Mouse (Mus musculus) heart, embryonic 12.5 days (tissue): Measurements from ENCODE around the gene Iqgap1. TPM values are rescaled to one million over a fixed set of nuclear protein-coding genes. Genes with fewer than 3 reads are reported as not detected.
"Not testable (repeated sequence)": the region's sequence is repeated elsewhere in the genome, so short reads cannot be mapped to it uniquely, and the experiment has no call there.

Experiments used
- ATAC-seq: fragments of 200-750 bp; cut with Nextera tagmentation; 2 replicates; pipeline ENCODE4 v1.8.0; 2017; ENCODE audit warnings: moderate TSS enrichment, moderate library complexity; ENCODE audit not compliant: insufficient number of reproducible peaks, low FRiP score
- H3K27ac ChIP-seq: fragments of 300-500 bp; sonication (generic); 2 replicates; pipeline ENCODE4 v1.5.1; 2016; ENCODE audit warnings: mild to moderate bottlenecking, moderate library complexity; ENCODE audit not compliant: poor library complexity, severe bottlenecking
- H3K27me3 ChIP-seq: fragments of 300-500 bp; sonication (generic); replicated peaks from 2 replicates; pipeline ENCODE4 v1.6.1; 2016; ENCODE audit warnings: mild to moderate bottlenecking, moderate library complexity
- H3K36me3 ChIP-seq: fragments of 300-500 bp; sonication (generic); 2 replicates; pipeline ENCODE4 v1.6.1; 2016; ENCODE audit warnings: mild to moderate bottlenecking, moderate library complexity
- H3K4me1 ChIP-seq: fragments of 300-500 bp; sonication (generic); replicated peaks from 2 replicates; pipeline ENCODE4 v1.6.1; 2016; ENCODE audit warnings: mild to moderate bottlenecking
- H3K4me2 ChIP-seq: fragments of 300-500 bp; sonication (generic); 2 replicates; pipeline ENCODE4 v1.6.1; 2016; ENCODE audit warnings: mild to moderate bottlenecking, moderate library complexity
- H3K4me3 ChIP-seq: fragments of 300-500 bp; sonication (generic); 2 replicates; pipeline ENCODE4 v1.5.1; 2016; ENCODE audit warnings: mild to moderate bottlenecking
- H3K9ac ChIP-seq: fragments of 300-500 bp; sonication (generic); 2 replicates; pipeline ENCODE4 v1.6.1; 2016; ENCODE audit warnings: mild to moderate bottlenecking, moderate library complexity
- H3K9me3 ChIP-seq: fragments of 300-500 bp; sonication (generic); replicated peaks from 2 replicates; pipeline ENCODE4 v1.6.1; 2016; ENCODE audit warnings: mild to moderate bottlenecking, moderate library complexity
- WGBS: fragments of 180-500 bp; shearing (Covaris S2); methylation state at CpG from one replicate; pipeline ENCODE4 v1.1.7; 2016; 5-methylcytosine and 5-hydroxymethylcytosine counted together
- polyA plus RNA-seq: library from polyadenylated mRNA; unstranded; fragments of >200 nt; fragmentation: Nextera tagmentation; extraction: Ambion mirVana; gene quantifications from 2 replicates; pipeline ENCODE4 v1.2.1, GENCODE M21; 2016

Gene Iqgap1
- polyA plus RNA-seq, 1 experiment from 2014 or later, result 41.3 TPM

DNA sequence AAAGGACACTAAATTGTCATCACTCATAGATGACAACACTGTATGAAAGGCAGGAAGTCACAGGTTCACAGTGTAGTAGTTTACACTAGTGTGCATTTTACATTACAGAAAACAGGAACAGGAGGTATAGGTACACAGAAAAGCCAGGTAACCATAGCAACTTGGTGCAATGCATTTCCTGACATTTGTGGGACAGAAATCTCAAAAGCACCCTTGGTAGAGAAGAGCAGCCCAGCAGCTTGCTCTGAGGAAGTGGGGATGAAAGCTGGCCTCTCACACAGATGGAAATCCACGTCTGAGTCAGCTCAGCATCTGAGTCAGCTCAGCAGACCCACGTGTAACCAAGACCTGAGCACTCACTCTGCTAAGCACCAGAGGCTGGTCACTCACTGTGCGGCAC lies 59.7 kb downstream of the Iqgap1 start:
- Histone ChIP-seq H3K4me2 (no peak overlapping the region), H3K36me3 (peaks cover 27% of the 10 kb centered on the region), H3K27me3 (no peaks in the 10 kb centered on the region), H3K27ac (no peak overlapping the region), H3K4me1 (peaks cover 62% of the 10 kb centered on the region), H3K9ac (no peak overlapping the region), H3K9me3 (no peaks in the 10 kb centered on the region), H3K4me3 (no peak overlapping the region)
- WGBS, result 56% methylated on average over 3 of the region's 3 CpGs
- ATAC-seq, result no peak

GRCm38 (mm10) chr7:80763864-80764437 lies 61.8 kb downstream of the Iqgap1 start:
- H3K4me3 ChIP-seq, result no peak overlapping the region
- peak overlapping the region; percentile 67 for H3K27ac ChIP-seq
- H3K4me2 ChIP-seq, result no peak overlapping the region
- ATAC-seq, result peak; percentile 37
- WGBS, result 58% methylated on average over 7 of the region's 7 CpGs
- no peak overlapping the region for H3K9ac ChIP-seq
- H3K27me3 ChIP-seq, result no peaks in the 10 kb centered on the region
- peaks cover 47% of the 10 kb centered on the region for H3K36me3 ChIP-seq
- H3K9me3 ChIP-seq, result no peaks in the 10 kb centered on the region
- H3K4me1 ChIP-seq, result peaks cover 52% of the 10 kb centered on the region

DNA sequence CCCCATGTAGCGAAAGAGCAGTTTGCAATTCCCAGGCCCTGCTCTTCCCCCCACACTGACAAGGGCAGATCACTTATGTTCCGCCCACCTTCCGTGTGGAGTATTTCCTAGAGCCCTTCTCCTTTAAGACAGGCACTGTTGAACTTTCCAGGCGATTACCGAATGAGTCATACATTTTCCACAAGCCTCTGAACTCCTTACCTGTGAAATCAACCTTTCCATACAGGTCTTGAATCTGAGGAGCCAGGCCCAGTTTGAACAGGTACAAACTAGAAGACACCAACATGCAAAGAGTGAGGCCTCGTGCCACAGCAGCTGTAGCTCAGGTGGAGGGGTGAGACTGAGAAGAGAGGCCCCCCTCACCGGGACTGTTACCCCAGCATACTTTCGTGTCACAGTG lies 63.5 kb downstream of the Iqgap1 start:
- peaks cover 58% of the 10 kb centered on the region for H3K36me3 ChIP-seq
- WGBS, result 69% methylated on average over 8 of the region's 8 CpGs
- no peak for ATAC-seq
- H3K27me3 ChIP-seq, result no peaks in the 10 kb centered on the region
- peak overlapping the region; percentile 39 for H3K27ac ChIP-seq
- no peak overlapping the region for H3K4me3 ChIP-seq
- H3K9ac ChIP-seq, result peak overlapping the region; percentile 45; the same call in 1 of the 2 replicates
- peaks cover 44% of the 10 kb centered on the region for H3K4me1 ChIP-seq
- no peaks in the 10 kb centered on the region for H3K9me3 ChIP-seq
- H3K4me2 ChIP-seq, result no peak overlapping the region

DNA sequence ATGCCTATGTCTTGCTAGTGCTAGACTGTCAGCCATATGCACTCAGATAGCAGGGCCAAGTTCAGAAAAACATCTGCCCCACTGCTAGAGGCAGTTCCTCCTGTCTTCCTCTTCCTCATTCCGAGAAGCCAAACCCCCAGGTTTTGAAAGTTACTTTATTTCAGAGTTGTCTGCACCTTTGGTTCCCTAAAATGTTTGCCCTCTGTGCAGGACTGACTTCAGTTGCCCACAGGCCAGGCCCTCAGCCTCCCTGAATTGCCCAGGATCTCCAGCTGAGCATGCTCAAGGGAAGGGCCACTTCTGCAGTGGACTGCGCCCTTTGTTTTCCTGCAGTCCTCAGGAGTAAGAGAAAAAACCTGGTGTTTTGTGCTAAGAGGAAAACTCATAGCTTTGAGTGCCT lies 71.7 kb downstream of the Iqgap1 start:
- 74% methylated on average over 2 of the region's 2 CpGs for WGBS
- Histone ChIP-seq H3K4me3 (no peak overlapping the region), H3K36me3 (peaks cover 84% of the 10 kb centered on the region), H3K4me2 (no peak overlapping the region), H3K9ac (no peak overlapping the region), H3K27ac (no peak overlapping the region; the same call in 1 of the 2 replicates), H3K9me3 (no peaks in the 10 kb centered on the region), H3K27me3 (no peaks in the 10 kb centered on the region), H3K4me1 (peaks cover 5% of the 10 kb centered on the region; the same call in 1 of the 2 replicates)
- ATAC-seq, result no peak

DNA sequence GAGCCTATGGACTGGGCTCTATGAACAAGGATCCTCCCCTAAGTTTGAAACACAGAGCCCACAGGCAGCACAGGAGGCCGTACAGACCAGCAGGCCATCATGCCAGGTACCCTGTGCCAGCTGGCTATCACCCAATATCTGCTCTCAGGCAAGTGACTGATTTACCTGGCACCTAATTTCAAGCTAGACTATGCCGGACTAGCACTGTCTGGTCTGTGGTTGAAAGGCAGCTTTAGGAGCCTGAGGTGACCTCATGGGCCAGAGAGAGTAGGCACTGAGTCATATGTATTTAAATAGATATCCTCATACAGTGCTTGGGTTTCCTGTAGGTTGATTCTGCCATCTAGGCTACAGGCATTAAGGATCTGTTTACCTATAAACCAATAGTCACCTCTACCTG lies 72.2 kb downstream of the Iqgap1 start:
- no peak for ATAC-seq
- peaks cover 85% of the 10 kb centered on the region for H3K36me3 ChIP-seq
- WGBS, result 80% methylated on average over 2 of the region's 2 CpGs
- no peaks in the 10 kb centered on the region for H3K9me3 ChIP-seq
- no peak overlapping the region for H3K9ac ChIP-seq
- peak overlapping the region; percentile 13; the same call in 1 of the 2 replicates for H3K27ac ChIP-seq
- H3K4me3 ChIP-seq, result no peak overlapping the region
- no peak overlapping the region for H3K4me2 ChIP-seq
- H3K4me1 ChIP-seq, result peaks cover 5% of the 10 kb centered on the region; the same call in 1 of the 2 replicates
- no peaks in the 10 kb centered on the region for H3K27me3 ChIP-seq

DNA sequence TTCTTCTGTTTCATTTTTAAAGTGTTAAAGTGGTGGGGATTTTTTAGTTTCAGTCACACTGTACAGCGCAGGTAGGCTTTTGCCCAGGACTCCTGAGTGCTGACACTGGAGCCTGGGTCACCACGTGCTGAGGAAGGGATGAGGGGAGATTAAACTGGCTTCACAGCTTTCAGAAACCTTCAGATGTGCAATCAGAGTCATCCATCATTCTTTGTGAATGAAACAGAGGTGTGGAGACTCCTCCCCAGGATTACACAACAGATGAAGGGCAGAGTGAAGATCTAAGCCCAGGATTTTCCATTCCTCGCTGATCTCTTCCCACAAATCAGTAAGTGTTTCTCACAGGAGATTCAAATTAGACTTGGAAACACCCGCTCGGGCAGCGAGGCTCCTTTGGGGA lies 76.2 kb downstream of the Iqgap1 start:
- Histone ChIP-seq H3K36me3 (peaks cover 72% of the 10 kb centered on the region), H3K27ac (no peak overlapping the region), H3K4me2 (no peak overlapping the region), H3K4me3 (no peak overlapping the region), H3K4me1 (peaks cover 36% of the 10 kb centered on the region), H3K9ac (no peak overlapping the region), H3K27me3 (no peaks in the 10 kb centered on the region), H3K9me3 (no peaks in the 10 kb centered on the region)
- no peak for ATAC-seq
- WGBS, result 65% methylated on average over 6 of the region's 6 CpGs

- not testable (repeated sequence) for H3K9ac ChIP-seq, H3K4me2 ChIP-seq, H3K27me3 ChIP-seq, H3K27ac ChIP-seq, H3K9me3 ChIP-seq, H3K4me3 ChIP-seq, ATAC-seq
- peaks cover 40% of the 10 kb centered on the region for H3K4me1 ChIP-seq
- H3K36me3 ChIP-seq, result peaks cover 75% of the 10 kb centered on the region
- 91% methylated on average over 10 of the region's 10 CpGs for WGBS
These were observed 76.7 kb downstream of the Iqgap1 start for GRCm38 (mm10) chr7:80749109-80749508.

- Histone ChIP-seq H3K27me3 (no peaks in the 10 kb centered on the region), H3K36me3 (peaks cover 77% of the 10 kb centered on the region), H3K4me3 (no peak overlapping the region), H3K27ac (peak overlapping the region; percentile 88), H3K4me1 (peaks cover 52% of the 10 kb centered on the region), H3K9me3 (no peaks in the 10 kb centered on the region), H3K9ac (no peak overlapping the region), H3K4me2 (no peak overlapping the region)
- ATAC-seq, result no peak
- WGBS, result 56% methylated on average over 7 of the region's 7 CpGs
These were observed 78.4 kb downstream of the Iqgap1 start for GRCm38 (mm10) chr7:80747371-80747770.

DNA sequence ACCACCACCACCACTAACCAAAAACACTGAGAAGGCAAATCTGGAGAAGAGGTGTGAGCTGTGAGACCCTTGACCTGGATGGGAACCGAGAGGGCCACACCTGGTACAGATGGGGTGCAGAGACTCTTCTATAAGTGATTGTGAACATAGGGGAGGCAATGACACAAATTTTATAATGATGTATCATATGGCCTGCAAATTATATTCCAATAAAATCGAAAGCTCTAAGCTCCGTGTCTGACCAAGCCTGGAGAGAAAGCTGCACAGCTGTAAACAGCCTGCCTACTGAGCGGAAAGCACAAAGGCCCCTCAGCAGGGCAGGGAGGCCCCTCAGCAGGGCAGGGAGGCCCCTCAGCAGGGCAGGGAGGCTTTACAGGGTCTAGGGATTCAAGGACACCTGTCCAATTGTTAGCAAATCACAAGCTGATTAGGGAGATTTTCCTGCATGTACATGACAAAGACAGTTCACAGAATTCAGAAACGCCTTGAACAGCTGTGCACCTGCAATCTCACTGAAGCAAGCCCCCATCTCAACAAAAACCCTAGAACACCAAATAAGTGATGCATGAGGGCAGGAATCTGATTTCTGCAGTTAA lies 79.5 kb downstream of the Iqgap1 start:
- Histone ChIP-seq H3K4me3 (no peak overlapping the region), H3K4me2 (peak overlapping the region; percentile 27)
- no peak for ATAC-seq

DNA sequence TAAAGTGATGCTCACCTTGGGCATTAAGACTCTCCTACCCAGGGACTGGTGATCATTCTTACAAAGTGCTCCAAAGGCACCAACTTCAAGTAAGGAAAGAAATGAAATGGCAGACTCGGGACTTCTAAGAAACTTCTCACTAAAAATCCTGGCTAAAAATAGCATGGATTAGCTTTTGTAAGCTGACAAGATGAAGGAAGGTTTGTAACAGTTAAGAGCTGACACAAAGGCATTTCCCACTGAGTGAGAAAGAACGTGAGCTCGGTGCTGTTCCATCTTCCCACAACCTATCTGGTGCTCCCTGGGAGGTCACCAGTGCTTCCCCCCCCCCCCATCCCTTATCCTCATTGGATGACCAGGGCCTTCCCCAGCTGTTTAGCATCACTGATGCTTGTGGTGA lies 80.0 kb downstream of the Iqgap1 start:
- H3K36me3 ChIP-seq, result peaks cover 73% of the 10 kb centered on the region
- no peaks in the 10 kb centered on the region for H3K27me3 ChIP-seq
- 17% methylated on average over 3 of the region's 3 CpGs for WGBS
- H3K27ac ChIP-seq, result peak overlapping the region; percentile 88
- no peaks in the 10 kb centered on the region for H3K9me3 ChIP-seq
- H3K4me2 ChIP-seq, result peak overlapping the region; percentile 27
- peak overlapping the region; percentile 59 for H3K9ac ChIP-seq
- no peak for ATAC-seq
- H3K4me1 ChIP-seq, result peaks cover 52% of the 10 kb centered on the region
- H3K4me3 ChIP-seq, result no peak overlapping the region

More for the DNA sequence above, 79.5 kb downstream of the Iqgap1 start:
- H3K27ac ChIP-seq, result peak overlapping the region; percentile 88
- H3K4me1 ChIP-seq, result peaks cover 52% of the 10 kb centered on the region
- H3K27me3 ChIP-seq, result no peaks in the 10 kb centered on the region
- H3K9me3 ChIP-seq, result no peaks in the 10 kb centered on the region
- peaks cover 77% of the 10 kb centered on the region for H3K36me3 ChIP-seq
- 30% methylated on average over 5 of the region's 5 CpGs for WGBS
- peak overlapping the region; percentile 59 for H3K9ac ChIP-seq

DNA sequence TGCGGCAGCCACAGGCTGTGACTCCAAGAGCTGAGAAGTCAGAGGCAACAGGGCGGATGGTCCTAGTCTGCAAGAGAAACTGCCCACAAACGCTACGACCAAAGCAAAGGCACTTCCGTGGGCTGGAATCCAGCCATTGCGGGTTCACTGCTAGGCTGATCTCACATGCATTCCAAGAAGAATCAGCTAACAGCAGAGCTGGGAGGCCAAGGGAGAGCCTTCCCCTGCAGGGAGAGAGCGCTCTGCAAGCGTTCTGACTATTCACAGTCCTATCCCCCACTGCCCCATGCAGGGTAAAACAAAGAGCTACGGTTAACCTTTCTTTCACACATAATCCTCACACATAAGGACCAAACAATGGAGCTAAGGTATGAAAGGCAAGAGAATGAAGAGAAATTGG lies 80.5 kb downstream of the Iqgap1 start:
- 25% methylated on average over 9 of the region's 9 CpGs for WGBS
- Histone ChIP-seq H3K4me3 (no peak overlapping the region), H3K9ac (0 out of 2 replicates have a peak overlapping the region, but pooled peaks have one; percentile 43), H3K9me3 (no peaks in the 10 kb centered on the region), H3K27ac (peak overlapping the region; percentile 88), H3K36me3 (peaks cover 68% of the 10 kb centered on the region), H3K4me2 (peak overlapping the region; percentile 27), H3K4me1 (peaks cover 52% of the 10 kb centered on the region), H3K27me3 (no peaks in the 10 kb centered on the region)
- ATAC-seq, result no peak
